Mouse (Mus musculus): Measurements from ENCODE around the gene Cldn8. TPM values are rescaled to one million over a fixed set of nuclear protein-coding genes. Genes with fewer than 3 reads are reported as not detected.

Cldn8 gene
- polyA plus RNA-seq, 1 experiment from 2014 or later, result 7.8 TPM

DNA sequence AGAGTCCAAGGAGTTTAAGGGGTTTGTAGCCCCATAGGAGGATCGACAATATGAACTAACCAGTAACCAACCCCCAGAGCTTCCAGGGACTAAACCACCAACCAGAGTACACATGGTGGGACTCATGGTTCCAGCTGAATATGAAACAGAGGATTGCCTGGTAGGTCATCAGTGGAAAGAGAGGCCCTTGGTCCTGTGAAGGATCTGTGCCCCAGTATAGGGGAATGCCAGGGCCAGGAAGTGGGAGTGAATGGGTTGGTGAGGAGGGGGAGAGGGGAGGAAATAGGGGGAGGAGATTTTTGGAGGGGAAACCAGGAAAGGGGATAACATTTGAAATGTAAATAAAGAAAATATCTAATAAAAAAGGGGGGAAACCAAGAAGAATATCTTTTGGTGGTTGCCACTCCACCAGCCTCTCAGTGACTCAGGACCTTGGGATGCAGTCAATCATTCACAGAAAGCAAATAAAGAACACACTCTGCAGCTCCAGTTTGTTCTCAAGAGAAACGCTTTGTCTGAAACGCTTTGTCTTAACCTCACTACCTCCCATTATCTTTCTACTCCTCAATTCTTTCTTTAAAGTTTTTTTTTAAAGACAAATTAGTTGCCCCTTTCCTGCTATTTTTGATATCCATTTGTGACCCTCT is 23.0 kb downstream of the Cldn8 start:
- Histone ChIP-seq H3K36me3 (ENCODE audit: control insufficient read depth, insufficient read depth, low read length) (no peaks in the 10 kb centered on the region), H3K9ac (ENCODE audit: low read depth, low read length) (no peak overlapping the region), H3K27me3 (replicated peaks; ENCODE audit: control insufficient read depth, insufficient read depth, low read length) (no peaks in the 10 kb centered on the region), H3K4me1 (ENCODE audit: control insufficient read depth, insufficient read depth, low read length) (no peaks in the 10 kb centered on the region), H3K4me3 (ENCODE audit: low read depth, low read length) (no peak overlapping the region), H3K9me3 (ENCODE audit: control insufficient read depth, low read length) (no peaks in the 10 kb centered on the region), H3K4me2 (ENCODE audit: low read depth, low read length) (no peak overlapping the region), H3K27ac (replicated peaks; ENCODE audit: low read depth, low read length) (no peak overlapping the region)
- WGBS, result 71% methylated on average over 3 of the region's 3 CpGs
- ATAC-seq (ENCODE audit: low read depth) (no peak), DNase-seq (ENCODE audit: low spot score) (no peak)

DNA sequence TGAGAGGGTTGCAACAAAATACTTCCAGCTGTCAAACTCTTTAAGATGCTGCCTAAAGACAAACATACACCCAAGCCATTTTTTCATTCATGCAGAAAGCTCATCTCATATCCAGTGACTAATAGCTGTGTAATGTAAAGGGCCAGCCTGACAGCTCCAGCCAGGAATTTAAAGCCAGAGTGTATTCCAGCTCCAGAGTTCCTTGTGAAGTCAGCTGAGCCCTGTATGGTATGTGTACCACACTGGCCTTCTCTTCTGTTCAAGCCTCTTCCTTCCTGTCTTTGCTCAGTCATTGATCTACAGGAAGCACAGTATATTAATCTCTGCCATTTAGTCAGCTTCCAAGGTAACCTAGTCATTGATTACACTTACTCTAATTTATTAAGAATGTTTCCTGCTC is 51.6 kb downstream of the Cldn8 start:
- Histone ChIP-seq H3K4me1 (ENCODE audit: control insufficient read depth, insufficient read depth, low read length) (no peaks in the 10 kb centered on the region), H3K4me2 (ENCODE audit: low read depth, low read length) (no peak overlapping the region), H3K27me3 (replicated peaks; ENCODE audit: control insufficient read depth, insufficient read depth, low read length) (no peaks in the 10 kb centered on the region), H3K9me3 (ENCODE audit: control insufficient read depth, low read length) (no peaks in the 10 kb centered on the region), H3K9ac (ENCODE audit: low read depth, low read length) (no peak overlapping the region), H3K27ac (replicated peaks; ENCODE audit: low read depth, low read length) (no peak overlapping the region), H3K4me3 (ENCODE audit: low read depth, low read length) (no peak overlapping the region), H3K36me3 (ENCODE audit: control insufficient read depth, insufficient read depth, low read length) (no peaks in the 10 kb centered on the region)
- no peak for DNase-seq (ENCODE audit: low spot score)
- no peak for ATAC-seq (ENCODE audit: low read depth)

Other genes starting within 250 kb of the Cldn8 start
- 0.41 TPM in 1 of 2 replicates, not detected in the other for gene Cldn17, start 56.2 kb downstream of the Cldn8 start, polyA plus RNA-seq (2014; fragmentation: Nextera tagmentation; extraction: Ambion mirVana)
- gene Krtap24-1, start 49.1 kb upstream of the Cldn8 start, polyA plus RNA-seq (2014; fragmentation: Nextera tagmentation; extraction: Ambion mirVana), result 0.11 TPM in 1 of 2 replicates, not detected in the other
- gene 2310079G19Rik, start 64.5 kb upstream of the Cldn8 start, polyA plus RNA-seq (2014; fragmentation: Nextera tagmentation; extraction: Ambion mirVana), result not detected in 2 replicates
- gene Krtap26-1, start 84.6 kb upstream of the Cldn8 start, polyA plus RNA-seq (2014; fragmentation: Nextera tagmentation; extraction: Ambion mirVana), result 0.42 TPM in 1 of 2 replicates, not detected in the other
- not detected in 2 replicates for gene Krtap27-1, start 108.5 kb upstream of the Cldn8 start, polyA plus RNA-seq (2014; fragmentation: Nextera tagmentation; extraction: Ambion mirVana)
- not detected in 2 replicates for gene 2310061N02Rik, start 144.8 kb upstream of the Cldn8 start, polyA plus RNA-seq (2014; fragmentation: Nextera tagmentation; extraction: Ambion mirVana)
- gene Krtap13-1, start 165.7 kb upstream of the Cldn8 start, polyA plus RNA-seq (2014; fragmentation: Nextera tagmentation; extraction: Ambion mirVana), result not detected in 2 replicates
- gene Krtap13, start 188.5 kb upstream of the Cldn8 start, polyA plus RNA-seq (2014; fragmentation: Nextera tagmentation; extraction: Ambion mirVana), result 0.51 TPM in 1 of 2 replicates, not detected in the other
- 1.8 TPM in 1 of 2 replicates, not detected in the other for gene 2310034C09Rik, start 195.7 kb upstream of the Cldn8 start, polyA plus RNA-seq (2014; fragmentation: Nextera tagmentation; extraction: Ambion mirVana)
- not detected in 2 replicates for gene 2310057N15Rik, start 211.0 kb upstream of the Cldn8 start, polyA plus RNA-seq (2014; fragmentation: Nextera tagmentation; extraction: Ambion mirVana)
- gene Gm5965, start 214.7 kb upstream of the Cldn8 start, polyA plus RNA-seq (2014; fragmentation: Nextera tagmentation; extraction: Ambion mirVana), result not detected in 2 replicates
- not detected in 2 replicates for gene Gm20741, start 249.0 kb upstream of the Cldn8 start, polyA plus RNA-seq (2014; fragmentation: Nextera tagmentation; extraction: Ambion mirVana)

All from embryonic facial prominence, embryonic 14.5 days (tissue).